In the genomic region with DNA sequence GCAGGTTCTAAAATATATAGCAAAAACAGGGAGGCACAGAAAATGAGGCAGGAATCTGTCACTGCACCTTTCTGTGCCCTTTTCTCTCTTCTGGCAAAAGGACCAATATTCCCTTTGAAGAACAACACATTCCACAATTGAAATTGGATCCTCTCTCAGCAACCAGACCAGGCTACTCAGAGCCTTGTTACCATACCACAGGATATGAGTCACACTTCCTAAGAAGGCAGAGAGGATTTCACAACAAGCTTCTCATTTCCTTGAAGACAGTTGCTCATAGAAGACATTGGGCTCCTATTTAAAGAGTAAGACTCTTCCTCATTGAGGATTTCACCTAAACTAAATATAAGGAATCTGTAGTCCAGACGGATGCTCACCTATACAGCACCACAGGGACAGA, we compare ENCODE assay signal across 11 mouse cellular contexts.
DNase-seq lines count a peak whose midpoint lies in the region; ATAC-seq and TF ChIP-seq lines count a peak whose summit lies in the region.
"Had no signal": no experiment of that assay in that cellular context is flagged by ENCODE, and none has a peak within 500 bp of the region (broad histone marks: within the 10 kb centered on the region; RNA-seq: fewer than 3 reads in every experiment).

No protein-coding gene starts in this region.

- H3K79me2 ChIP-seq in C2C12 (ENCODE audit: control insufficient read depth, insufficient read depth): no peaks in the 10 kb centered on the region

- H3K27me3 ChIP-seq in heart, embryonic 13.5 days (replicated peaks): no peaks in the 10 kb centered on the region
- no peaks in the 10 kb centered on the region for H3K27me3 ChIP-seq in C2C12 (ENCODE audit: control insufficient read depth, insufficient read depth, insufficient read length)
- no peaks in the 10 kb centered on the region for H3K27me3 ChIP-seq in liver, embryonic 16.5 days (ENCODE audit: control insufficient read depth, insufficient read depth, low read depth, low read length)
- no peaks in the 10 kb centered on the region for H3K27me3 ChIP-seq in forebrain, embryonic 15.5 days
- H3K27me3 ChIP-seq: lung, embryonic 15.5 days had no signal

- H3K4me3 ChIP-seq in heart, embryonic 13.5 days: no peak overlapping the region
- H3K4me3 ChIP-seq in C2C12 (ENCODE audit: insufficient read depth, poor library complexity, severe bottlenecking): no peak overlapping the region
- H3K4me3 ChIP-seq in liver, embryonic 16.5 days (ENCODE audit: low read depth, low read length): no peak overlapping the region
- no peak overlapping the region for H3K4me3 ChIP-seq in forebrain, embryonic 15.5 days
- H3K4me3 ChIP-seq: lung, embryonic 15.5 days had no signal

- no peaks in the 10 kb centered on the region for H3K36me3 ChIP-seq in heart, embryonic 13.5 days
- no peaks in the 10 kb centered on the region for H3K36me3 ChIP-seq in C2C12 (ENCODE audit: control insufficient read depth, insufficient read depth)
- H3K36me3 ChIP-seq in liver, embryonic 16.5 days (ENCODE audit: control insufficient read depth, insufficient read depth): no peaks in the 10 kb centered on the region
- no peaks in the 10 kb centered on the region for H3K36me3 ChIP-seq in forebrain, embryonic 15.5 days
- H3K36me3 ChIP-seq: lung, embryonic 15.5 days had no signal

- peak overlapping the region; percentile 53; the same call in 1 of the 2 replicates for H3K27ac ChIP-seq in heart, embryonic 13.5 days (replicated peaks)
- no peak overlapping the region for H3K27ac ChIP-seq in liver, embryonic 16.5 days (ENCODE audit: low read length)
- no peak overlapping the region for H3K27ac ChIP-seq in forebrain, embryonic 15.5 days (replicated peaks)
- H3K27ac ChIP-seq: lung, embryonic 15.5 days had no signal

- no peak overlapping the region for H3K9ac ChIP-seq in heart, embryonic 13.5 days
- H3K9ac ChIP-seq in liver, embryonic 16.5 days (ENCODE audit: low read depth, low read length): no peak overlapping the region
- H3K9ac ChIP-seq in forebrain, embryonic 15.5 days (replicated peaks): no peak overlapping the region
- H3K9ac ChIP-seq: lung, embryonic 15.5 days had no signal

- ATAC-seq in heart, embryonic 13.5 days (ENCODE audit: extremely low read depth, insufficient number of reproducible peaks, low FRiP score, low TSS enrichment): no peak
- ATAC-seq in liver, embryonic 16.5 days (ENCODE audit: low read depth): 0 out of 2 replicates have a peak, but pooled peaks have one; percentile 32
- ATAC-seq in forebrain, embryonic 15.5 days (replicated peaks): no peak
- ATAC-seq: intestine, embryonic 16.5 days had no signal

- no peak overlapping the region for H3K4me2 ChIP-seq in heart, embryonic 13.5 days
- no peak overlapping the region for H3K4me2 ChIP-seq in liver, embryonic 16.5 days (ENCODE audit: low read depth, low read length)
- no peak overlapping the region for H3K4me2 ChIP-seq in forebrain, embryonic 15.5 days (replicated peaks)
- H3K4me2 ChIP-seq: lung, embryonic 15.5 days had no signal

- H3K79me3 ChIP-seq in C2C12 (ENCODE audit: low read depth): no peaks in the 10 kb centered on the region

- 53% methylated on average over 1 of the region's 1 CpGs for WGBS in heart, embryonic 13.5 days
- WGBS in liver, embryonic 16.5 days (ENCODE audit: insufficient replicate concordance): 12% methylated on average over 1 of the region's 1 CpGs
- WGBS in forebrain, embryonic 15.5 days: 83% methylated on average over 1 of the region's 1 CpGs

- DNase-seq in heart, postnatal 4 days: no peak
- DNase-seq in c-Kit-positive CD71-negative TER-119-negative erythroid progenitor cells, embryonic 14.5 days (ENCODE audit: low read depth): peak; percentile 6
- no peak for DNase-seq in cerebellum, postnatal 36 days
- no peak for DNase-seq in thymus, postnatal 14 days
- DNase-seq: cerebellum, postnatal 25 days had no signal

- TF ChIP-seq CTCF in C2C12 (IDR thresholded peaks at IDR 0.05; ENCODE audit: control insufficient read depth, insufficient read depth, insufficient read length): no peak

- no peak overlapping the region for H3ac ChIP-seq in C2C12 (ENCODE audit: control insufficient read depth, insufficient read length, low read depth)

- H3K9me3 ChIP-seq in heart, embryonic 13.5 days: no peaks in the 10 kb centered on the region
- no peaks in the 10 kb centered on the region for H3K9me3 ChIP-seq in liver, embryonic 16.5 days (replicated peaks; ENCODE audit: control insufficient read depth, low read length)
- H3K9me3 ChIP-seq in forebrain, embryonic 15.5 days: no peaks in the 10 kb centered on the region
- H3K9me3 ChIP-seq: lung, embryonic 15.5 days had no signal

- peaks cover 7% of the 10 kb centered on the region for H3K4me1 ChIP-seq in heart, embryonic 13.5 days
- H3K4me1 ChIP-seq in liver, embryonic 16.5 days (ENCODE audit: control insufficient read depth, low read depth, low read length): no peaks in the 10 kb centered on the region
- peaks cover 6% of the 10 kb centered on the region for H3K4me1 ChIP-seq in forebrain, embryonic 15.5 days
- H3K4me1 ChIP-seq: lung, embryonic 15.5 days had no signal

TF ChIP-seq in C2C12, 6 proteins besides CTCF, POLR2A, EP300 and RAD21:
- TF ChIP-seq MYOG (IDR thresholded peaks at IDR 0.05; ENCODE audit: control insufficient read depth, extremely low read depth, insufficient read length): no peak
- TF ChIP-seq CEBPB (IDR thresholded peaks at IDR 0.05; ENCODE audit: low read depth): peak; percentile 99
- no peak for TF ChIP-seq MYOD1 (IDR thresholded peaks at IDR 0.05; ENCODE audit: control insufficient read depth, insufficient read length, low read depth)
- peak; percentile 88 for TF ChIP-seq FOSL1 (IDR thresholded peaks at IDR 0.05; ENCODE audit: insufficient read depth, low read length, poor library complexity, severe bottlenecking)
- TF ChIP-seq USF1 (IDR thresholded peaks at IDR 0.05; ENCODE audit: low read depth): no peak
- TF ChIP-seq MAX (IDR thresholded peaks at IDR 0.05): peak; percentile 16
TF ChIP-seq in C2C12: peak in this region for 3.
